24 mouse cellular contexts compared by ENCODE assay signal in the genomic region with DNA sequence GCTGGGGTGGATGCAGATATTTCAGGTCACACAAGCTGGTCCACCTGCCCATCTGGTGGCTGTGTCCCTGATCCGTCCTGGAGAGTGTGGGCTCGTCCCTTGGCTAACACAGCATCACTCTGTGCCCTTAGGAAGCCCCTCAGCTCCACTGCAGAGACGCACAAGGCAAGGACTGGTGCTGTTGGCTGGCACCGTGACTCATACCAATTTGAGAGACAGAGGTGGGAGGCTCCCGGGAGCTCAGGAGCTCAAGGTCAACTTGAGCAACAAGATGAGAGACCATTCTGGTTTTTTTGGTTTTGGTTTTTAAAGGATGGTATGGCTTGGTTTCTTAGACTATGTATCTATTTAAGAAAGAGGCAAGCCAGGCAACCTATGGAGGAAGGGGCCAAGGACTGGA. TPM values are rescaled to one million over a fixed set of nuclear protein-coding genes. Genes with fewer than 3 reads are reported as not detected.
"Had no signal": no experiment of that assay in that cellular context is flagged by ENCODE, and none has a peak within 500 bp of the region (broad histone marks: within the 10 kb centered on the region; RNA-seq: fewer than 3 reads in every experiment).

No protein-coding gene starts in this region.

- H3K27me3 ChIP-seq: liver, embryonic 15.5 days; lung, embryonic 15.5 days; stomach, embryonic 15.5 days had no signal

- H3K27ac ChIP-seq: kidney, postnatal 0 days; layer of hippocampus, adult 2 months; limb, embryonic 10.5 days; limb, embryonic 13.5 days; liver, embryonic 12.5 days; liver, embryonic 15.5 days; lung, embryonic 15.5 days; midbrain, embryonic 10.5 days; stomach, embryonic 15.5 days had no signal

- ATAC-seq: liver, embryonic 12.5 days had no signal

- H3K4me2 ChIP-seq: limb, embryonic 13.5 days; liver, embryonic 12.5 days; liver, embryonic 15.5 days; lung, embryonic 15.5 days; stomach, embryonic 15.5 days had no signal

- H3K36me3 ChIP-seq: limb, embryonic 10.5 days; limb, embryonic 13.5 days; liver, embryonic 12.5 days; liver, embryonic 15.5 days; lung, embryonic 15.5 days; midbrain, embryonic 10.5 days; stomach, embryonic 15.5 days had no signal

- H3K9me3 ChIP-seq: limb, embryonic 10.5 days; liver, embryonic 12.5 days; liver, embryonic 15.5 days; lung, embryonic 15.5 days; megakaryocyte, embryonic 14.5 days; midbrain, embryonic 10.5 days; stomach, embryonic 15.5 days had no signal

- DNase-seq: kidney, adult 2 months; kidney, postnatal 25 days; layer of hippocampus, adult 9-11 months; liver; lung, adult 18-20 months; lung, postnatal 10 days; lung, postnatal 36 days; midbrain, embryonic 14.5 days; right cerebral cortex, adult 18-20 months; right cerebral cortex, postnatal 14 days; spleen, adult 18-20 months; thymus, adult 18-20 months; thymus, postnatal 36 days had no signal

- H3K4me3 ChIP-seq: layer of hippocampus, adult 2 months; limb, embryonic 10.5 days; limb, embryonic 13.5 days; liver, embryonic 12.5 days; liver, embryonic 15.5 days; lung, embryonic 15.5 days; megakaryocyte, embryonic 14.5 days; midbrain, embryonic 10.5 days; stomach, embryonic 15.5 days had no signal

- H3K9ac ChIP-seq: limb, embryonic 13.5 days; liver, embryonic 12.5 days; liver, embryonic 15.5 days; lung, embryonic 15.5 days; stomach, embryonic 15.5 days had no signal

RNA-seq across cellular contexts. Expression of a gene that starts 42.3 kb away (rescaled TPM):
- total RNA-seq: left cerebral cortex, adult 18-20 months had no signal
- polyA plus RNA-seq: liver, embryonic 15.5 days had no signal
